Mouse (Mus musculus): ENCODE measurements around the gene Lst1. TPM values are rescaled to one million over a fixed set of nuclear protein-coding genes. Genes with fewer than 3 reads are reported as not detected.

The Lst1 gene
- polyA plus RNA-seq, 1 experiment from 2014 or later: 5.6 TPM

- H3K27ac ChIP-seq: no peak overlapping the region
- H3K4me2 ChIP-seq: peak overlapping the region; percentile 74
- H3K36me3 ChIP-seq: no peaks in the 10 kb centered on the region
- H3K4me3 ChIP-seq (replicated peaks): peak overlapping the region; percentile 43
- H3K4me1 ChIP-seq (replicated peaks): peaks cover 21% of the 10 kb centered on the region
- 39% methylated on average over 19 of the region's 19 CpGs for WGBS
- H3K9me3 ChIP-seq: no peaks in the 10 kb centered on the region
- peaks cover 60% of the 10 kb centered on the region for H3K27me3 ChIP-seq
- H3K9ac ChIP-seq (replicated peaks): peak overlapping the region; percentile 45
- ATAC-seq (ENCODE audit: insufficient number of reproducible peaks, insufficient read depth, low FRiP score, low TSS enrichment, low read depth): no peak
These were observed 6.8 kb upstream of the Lst1 start for GRCm38 (mm10) chr17:35194844-35195630.

- no peak for ATAC-seq (ENCODE audit: insufficient number of reproducible peaks, insufficient read depth, low FRiP score, low TSS enrichment, low read depth)
- Histone ChIP-seq H3K4me1 (replicated peaks) (peaks cover 21% of the 10 kb centered on the region), H3K4me2 (peak within 1 kb of the TSS; percentile 74), H3K9me3 (no peaks in the 10 kb centered on the region), H3K27ac (no peak within 1 kb of the TSS), H3K9ac (replicated peaks) (peak within 1 kb of the TSS; percentile 45; the same call in 1 of the 2 replicates), H3K4me3 (replicated peaks) (peak within 1 kb of the TSS; percentile 43), H3K27me3 (peaks cover 53% of the 10 kb centered on the region), H3K36me3 (no peaks in the 10 kb centered on the region)
- WGBS: 62% methylated on average over 28 of the region's 28 CpGs
These were observed 5.9 kb upstream of the Lst1 start, which contains the start of gene Ltb for GRCm38 (mm10) chr17:35193881-35194843. Gene Ltb, plus strand, starts transcription at chr17:35194439.

- no peak for ATAC-seq (ENCODE audit: insufficient number of reproducible peaks, insufficient read depth, low FRiP score, low TSS enrichment, low read depth)
- WGBS: 83% methylated on average over 5 of the region's 5 CpGs
- peaks cover 21% of the 10 kb centered on the region for H3K4me1 ChIP-seq (replicated peaks)
- H3K27me3 ChIP-seq: peaks cover 42% of the 10 kb centered on the region
- no peak overlapping the region for H3K4me2 ChIP-seq
- H3K9ac ChIP-seq (replicated peaks): no peak overlapping the region
- H3K9me3 ChIP-seq: no peaks in the 10 kb centered on the region
- no peaks in the 10 kb centered on the region for H3K36me3 ChIP-seq
- H3K4me3 ChIP-seq (replicated peaks): no peak overlapping the region
- H3K27ac ChIP-seq: no peak overlapping the region
These were observed 4.7 kb upstream of the Lst1 start for GRCm38 (mm10) chr17:35192924-35193323.

- no peaks in the 10 kb centered on the region for H3K36me3 ChIP-seq
- H3K9ac ChIP-seq (replicated peaks): no peak overlapping the region
- WGBS: 48% methylated on average over 2 of the region's 2 CpGs
These were observed 3.5 kb upstream of the Lst1 start for GRCm38 (mm10) chr17:35191723-35192122.

GRCm38 (mm10) chr17:35190096-35190495 lies 1.9 kb upstream of the Lst1 start:
- 75% methylated on average over 4 of the region's 4 CpGs for WGBS
- peaks cover 18% of the 10 kb centered on the region for H3K4me1 ChIP-seq (replicated peaks)
- no peak overlapping the region for H3K27ac ChIP-seq

More at GRCm38 (mm10) chr17:35191723-35192122, 3.5 kb upstream of the Lst1 start:
- Histone ChIP-seq H3K27me3 (peaks cover 34% of the 10 kb centered on the region), H3K27ac (no peak overlapping the region), H3K4me1 (replicated peaks) (peaks cover 22% of the 10 kb centered on the region), H3K4me2 (no peak overlapping the region), H3K4me3 (replicated peaks) (no peak overlapping the region), H3K9me3 (no peaks in the 10 kb centered on the region)
- ATAC-seq (ENCODE audit: insufficient number of reproducible peaks, insufficient read depth, low FRiP score, low TSS enrichment, low read depth): no peak

GRCm38 (mm10) chr17:35189186-35189585 lies 947 bp upstream of the Lst1 start:
- H3K27ac ChIP-seq: no peak overlapping the region
- H3K9me3 ChIP-seq: no peaks in the 10 kb centered on the region
- no peak for ATAC-seq (ENCODE audit: insufficient number of reproducible peaks, insufficient read depth, low FRiP score, low TSS enrichment, low read depth)
- H3K36me3 ChIP-seq: no peaks in the 10 kb centered on the region
- H3K9ac ChIP-seq (replicated peaks): no peak overlapping the region
- H3K4me3 ChIP-seq (replicated peaks): no peak overlapping the region
- H3K4me2 ChIP-seq: no peak overlapping the region
- peaks cover 12% of the 10 kb centered on the region for H3K4me1 ChIP-seq (replicated peaks)
- peaks cover 8% of the 10 kb centered on the region for H3K27me3 ChIP-seq
- 55% methylated on average over 1 of the region's 1 CpGs for WGBS

More at GRCm38 (mm10) chr17:35190096-35190495, 1.9 kb upstream of the Lst1 start:
- Histone ChIP-seq H3K9ac (replicated peaks) (no peak overlapping the region), H3K9me3 (no peaks in the 10 kb centered on the region), H3K27me3 (peaks cover 17% of the 10 kb centered on the region), H3K4me3 (replicated peaks) (no peak overlapping the region), H3K4me2 (no peak overlapping the region), H3K36me3 (no peaks in the 10 kb centered on the region)
- no peak for ATAC-seq (ENCODE audit: insufficient number of reproducible peaks, insufficient read depth, low FRiP score, low TSS enrichment, low read depth)

GRCm38 (mm10) chr17:35187345-35187744 lies 894 bp downstream of the Lst1 start:
- Histone ChIP-seq H3K27ac (peak overlapping the region; percentile 56; the same call in 1 of the 2 replicates), H3K9ac (replicated peaks) (no peak overlapping the region), H3K27me3 (no peaks in the 10 kb centered on the region), H3K36me3 (no peaks in the 10 kb centered on the region), H3K4me3 (replicated peaks) (no peak overlapping the region), H3K4me1 (replicated peaks) (0 out of 2 replicates have a peak, but pooled peaks cover 8% of the 10 kb centered on the region), H3K4me2 (no peak overlapping the region), H3K9me3 (no peaks in the 10 kb centered on the region)
- ATAC-seq (ENCODE audit: insufficient number of reproducible peaks, insufficient read depth, low FRiP score, low TSS enrichment, low read depth): no peak
- 66% methylated on average over 4 of the region's 4 CpGs for WGBS

GRCm38 (mm10) chr17:35186681-35187080 lies 1.6 kb downstream of the Lst1 start:
- peak overlapping the region; percentile 39 for H3K4me3 ChIP-seq (replicated peaks)
- ATAC-seq (ENCODE audit: insufficient number of reproducible peaks, insufficient read depth, low FRiP score, low TSS enrichment, low read depth): no peak
- H3K27me3 ChIP-seq: no peaks in the 10 kb centered on the region
- WGBS: 4% methylated on average over 4 of the region's 4 CpGs
- H3K9me3 ChIP-seq: no peaks in the 10 kb centered on the region
- peak overlapping the region; percentile 24; the same call in 1 of the 2 replicates for H3K9ac ChIP-seq (replicated peaks)
- no peaks in the 10 kb centered on the region for H3K36me3 ChIP-seq
- H3K4me2 ChIP-seq: peak overlapping the region; percentile 55
- H3K27ac ChIP-seq: peak overlapping the region; percentile 87
- H3K4me1 ChIP-seq (replicated peaks): 0 out of 2 replicates have a peak, but pooled peaks cover 8% of the 10 kb centered on the region

GRCm38 (mm10) chr17:35185639-35186611 lies 2.3 kb downstream of the Lst1 start:
- no peaks in the 10 kb centered on the region for H3K36me3 ChIP-seq
- peak; percentile 34 for ATAC-seq (ENCODE audit: insufficient number of reproducible peaks, insufficient read depth, low FRiP score, low TSS enrichment, low read depth)
- peak overlapping the region; percentile 24; the same call in 1 of the 2 replicates for H3K9ac ChIP-seq (replicated peaks)
- H3K4me2 ChIP-seq: peak overlapping the region; percentile 55
- peak overlapping the region; percentile 87 for H3K27ac ChIP-seq
- no peaks in the 10 kb centered on the region for H3K9me3 ChIP-seq
- H3K27me3 ChIP-seq: no peaks in the 10 kb centered on the region
- 2% methylated on average over 18 of the region's 18 CpGs for WGBS
- peak overlapping the region; percentile 39 for H3K4me3 ChIP-seq (replicated peaks)
- 0 out of 2 replicates have a peak, but pooled peaks cover 8% of the 10 kb centered on the region for H3K4me1 ChIP-seq (replicated peaks)

GRCm38 (mm10) chr17:35180093-35180492 lies 8.1 kb downstream of the Lst1 start:
- no peaks in the 10 kb centered on the region for H3K27me3 ChIP-seq
- WGBS: 84% methylated on average over 5 of the region's 5 CpGs
- H3K9ac ChIP-seq (replicated peaks): no peak overlapping the region; the same call in 1 of the 2 replicates
- no peak overlapping the region for H3K27ac ChIP-seq
- no peak overlapping the region for H3K4me3 ChIP-seq (replicated peaks)
- no peaks in the 10 kb centered on the region for H3K4me1 ChIP-seq (replicated peaks)
- no peaks in the 10 kb centered on the region for H3K36me3 ChIP-seq
- H3K9me3 ChIP-seq: no peaks in the 10 kb centered on the region
- no peak for ATAC-seq (ENCODE audit: insufficient number of reproducible peaks, insufficient read depth, low FRiP score, low TSS enrichment, low read depth)
- H3K4me2 ChIP-seq: no peak overlapping the region
